In genomic region chr3:107775736-107776135, GRCm38 (mm10) we compare ENCODE assay signal across 1 mouse cellular context.
TF ChIP-seq lines count a peak whose summit lies in the region.

No protein-coding gene starts in this region.

TF ChIP-seq in myocyte, 11 proteins besides CTCF, POLR2A, EP300 and RAD21 (continued from another document):
- TF ChIP-seq TCF12 (IDR thresholded peaks at IDR 0.05; ENCODE audit: insufficient read depth, poor library complexity, severe bottlenecking), result no peak
